Mouse (Mus musculus): ENCODE data around the gene Cript.

GRCm38 (mm10) chr17:87055051-87055459 lies 29.7 kb downstream of the Cript start:
- TF ChIP-seq CTCF (IDR thresholded peaks at IDR 0.05; ENCODE audit: low read depth) (no peak), EP300 (IDR thresholded peaks at IDR 0.05; ENCODE audit: low read depth) (no peak)

Measured in liver, embryonic 14.5 days (tissue).